Mouse (Mus musculus): ENCODE results near the gene Tex33. TPM values are rescaled to one million over a fixed set of nuclear protein-coding genes. Genes with fewer than 3 reads are reported as not detected.
A peak's percentile ranks its signal among the peaks of the same experiment; 100 is the strongest.

Tex33 gene
- not detected in 2 replicates for polyA plus RNA-seq (2011; ENCODE audit: insufficient read length, low read depth, missing spikeins)

- no peak for TF ChIP-seq CTCF (IDR thresholded peaks at IDR 0.05; ENCODE audit: borderline replicate concordance, insufficient read depth, low read length)
- Histone ChIP-seq H3K4me1 (ENCODE audit: control insufficient read depth, insufficient read depth, low read length) (no peaks in the 10 kb centered on the region), H3K4me3 (ENCODE audit: insufficient read depth, low read length) (no peak within 1 kb of the TSS), H3K27ac (ENCODE audit: insufficient read depth, low read length) (no peak within 1 kb of the TSS)
Observed at GRCm38 (mm10) chr15:78395478-78395962, at the start of gene Tex33. Gene Tex33, minus strand, starts transcription at chr15:78395912.

GRCm38 (mm10) chr15:78443857-78444256, 48.1 kb upstream of the Tex33 start:
- no peak overlapping the region for H3K4me3 ChIP-seq (ENCODE audit: insufficient read depth, low read length)
- no peak for TF ChIP-seq CTCF (IDR thresholded peaks at IDR 0.05; ENCODE audit: borderline replicate concordance, insufficient read depth, low read length)
- TF ChIP-seq POLR2A (IDR thresholded peaks at IDR 0.05; ENCODE audit: low read depth, low read length) = no peak
- no peak overlapping the region for H3K27ac ChIP-seq (ENCODE audit: insufficient read depth, low read length)
- H3K4me1 ChIP-seq (ENCODE audit: control insufficient read depth, insufficient read depth, low read length) = no peaks in the 10 kb centered on the region

GRCm38 (mm10) chr15:78442231-78442630, 46.5 kb upstream of the Tex33 start:
- H3K27ac ChIP-seq (ENCODE audit: insufficient read depth, low read length) = no peak overlapping the region
- no peak for TF ChIP-seq POLR2A (IDR thresholded peaks at IDR 0.05; ENCODE audit: low read depth, low read length)
- no peak for TF ChIP-seq CTCF (IDR thresholded peaks at IDR 0.05; ENCODE audit: borderline replicate concordance, insufficient read depth, low read length)
- no peaks in the 10 kb centered on the region; the same call in 1 of the 2 replicates for H3K4me1 ChIP-seq (ENCODE audit: control insufficient read depth, insufficient read depth, low read length)
- no peak overlapping the region for H3K4me3 ChIP-seq (ENCODE audit: insufficient read depth, low read length)

- H3K4me1 ChIP-seq (ENCODE audit: control insufficient read depth, insufficient read depth, low read length) = no peaks in the 10 kb centered on the region; the same call in 1 of the 2 replicates
- no peak for TF ChIP-seq POLR2A (IDR thresholded peaks at IDR 0.05; ENCODE audit: low read depth, low read length)
- TF ChIP-seq CTCF (IDR thresholded peaks at IDR 0.05; ENCODE audit: borderline replicate concordance, insufficient read depth, low read length) = no peak
- H3K27ac ChIP-seq (ENCODE audit: insufficient read depth, low read length) = no peak overlapping the region
- H3K4me3 ChIP-seq (ENCODE audit: insufficient read depth, low read length) = no peak overlapping the region
Observed at GRCm38 (mm10) chr15:78438973-78439372, 43.3 kb upstream of the Tex33 start.

GRCm38 (mm10) chr15:78438505-78438904, 42.8 kb upstream of the Tex33 start:
- TF ChIP-seq POLR2A (IDR thresholded peaks at IDR 0.05; ENCODE audit: low read depth, low read length) (no peak), CTCF (IDR thresholded peaks at IDR 0.05; ENCODE audit: borderline replicate concordance, insufficient read depth, low read length) (no peak)
- no peak overlapping the region for H3K4me3 ChIP-seq (ENCODE audit: insufficient read depth, low read length)

DNA sequence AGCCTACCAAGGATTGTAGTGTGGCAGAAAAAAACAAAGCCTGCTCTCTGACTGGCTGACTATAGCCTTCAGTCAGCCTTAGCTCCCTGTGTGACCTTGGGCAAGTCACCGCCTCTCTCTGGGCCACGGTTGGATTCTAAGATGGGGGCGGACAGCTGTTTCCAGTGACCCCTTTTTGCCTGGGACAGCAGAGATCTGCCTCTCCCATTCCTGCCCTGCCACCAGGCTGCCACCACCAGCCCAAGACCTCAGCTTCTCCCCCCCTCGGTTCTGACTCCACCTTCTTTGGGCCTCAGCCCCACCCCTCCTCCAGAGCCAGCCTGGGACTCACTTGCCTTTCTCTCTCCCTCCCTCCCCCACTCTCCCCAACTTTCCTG, 42.3 kb upstream of the Tex33 start:
- no peaks in the 10 kb centered on the region; the same call in 1 of the 2 replicates for H3K4me1 ChIP-seq (ENCODE audit: control insufficient read depth, insufficient read depth, low read length)
- no peak overlapping the region for H3K4me3 ChIP-seq (ENCODE audit: insufficient read depth, low read length)
- H3K27ac ChIP-seq (ENCODE audit: insufficient read depth, low read length) = 0 out of 2 replicates have a peak overlapping the region, but pooled peaks have one; percentile 30
- TF ChIP-seq POLR2A (IDR thresholded peaks at IDR 0.05; ENCODE audit: low read depth, low read length) (no peak), CTCF (IDR thresholded peaks at IDR 0.05; ENCODE audit: borderline replicate concordance, insufficient read depth, low read length) (no peak)

More at GRCm38 (mm10) chr15:78438505-78438904, 42.8 kb upstream of the Tex33 start:
- no peaks in the 10 kb centered on the region; the same call in 1 of the 2 replicates for H3K4me1 ChIP-seq (ENCODE audit: control insufficient read depth, insufficient read depth, low read length)
- no peak overlapping the region for H3K27ac ChIP-seq (ENCODE audit: insufficient read depth, low read length)

- Histone ChIP-seq H3K4me1 (ENCODE audit: control insufficient read depth, insufficient read depth, low read length) (no peaks in the 10 kb centered on the region; the same call in 1 of the 2 replicates), H3K4me3 (ENCODE audit: insufficient read depth, low read length) (no peak overlapping the region), H3K27ac (ENCODE audit: insufficient read depth, low read length) (peak overlapping the region; percentile 30)
- no peak for TF ChIP-seq CTCF (IDR thresholded peaks at IDR 0.05; ENCODE audit: borderline replicate concordance, insufficient read depth, low read length)
- no peak for TF ChIP-seq POLR2A (IDR thresholded peaks at IDR 0.05; ENCODE audit: low read depth, low read length)
Observed at GRCm38 (mm10) chr15:78437237-78438017, 41.7 kb upstream of the Tex33 start.

- Histone ChIP-seq H3K4me3 (ENCODE audit: insufficient read depth, low read length) (no peak overlapping the region), H3K27ac (ENCODE audit: insufficient read depth, low read length) (peak overlapping the region; percentile 30; the same call in 1 of the 2 replicates), H3K4me1 (ENCODE audit: control insufficient read depth, insufficient read depth, low read length) (no peaks in the 10 kb centered on the region; the same call in 1 of the 2 replicates)
- no peak for TF ChIP-seq POLR2A (IDR thresholded peaks at IDR 0.05; ENCODE audit: low read depth, low read length)
- no peak for TF ChIP-seq CTCF (IDR thresholded peaks at IDR 0.05; ENCODE audit: borderline replicate concordance, insufficient read depth, low read length)
Observed at GRCm38 (mm10) chr15:78436380-78437192, 40.9 kb upstream of the Tex33 start.

DNA sequence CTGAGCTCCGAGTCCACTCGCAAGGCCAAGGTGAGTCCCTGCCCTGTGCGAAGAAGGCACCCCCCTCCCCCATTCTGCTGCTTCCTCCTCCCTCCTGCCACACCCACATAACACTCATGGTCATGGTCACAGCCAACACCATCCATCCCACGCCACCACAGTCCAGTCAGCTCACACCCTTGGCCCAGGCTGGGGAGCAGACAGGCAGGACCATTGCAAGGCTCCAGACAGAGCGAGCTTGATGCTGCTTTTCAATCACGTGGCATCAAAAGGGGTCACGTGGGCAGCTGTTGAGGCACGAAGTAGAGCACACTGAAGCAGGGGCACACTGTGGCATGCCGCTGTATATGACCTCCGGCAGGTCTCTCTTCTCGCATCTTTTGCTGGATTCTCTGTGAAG, 40.0 kb upstream of the Tex33 start:
- no peaks in the 10 kb centered on the region; the same call in 1 of the 2 replicates for H3K4me1 ChIP-seq (ENCODE audit: control insufficient read depth, insufficient read depth, low read length)
- no peak for TF ChIP-seq CTCF (IDR thresholded peaks at IDR 0.05; ENCODE audit: borderline replicate concordance, insufficient read depth, low read length)
- TF ChIP-seq POLR2A (IDR thresholded peaks at IDR 0.05; ENCODE audit: low read depth, low read length) = no peak
- no peak overlapping the region for H3K4me3 ChIP-seq (ENCODE audit: insufficient read depth, low read length)
- no peak overlapping the region for H3K27ac ChIP-seq (ENCODE audit: insufficient read depth, low read length)
